16 mouse cellular contexts compared by ENCODE assay signal in the genomic region with DNA sequence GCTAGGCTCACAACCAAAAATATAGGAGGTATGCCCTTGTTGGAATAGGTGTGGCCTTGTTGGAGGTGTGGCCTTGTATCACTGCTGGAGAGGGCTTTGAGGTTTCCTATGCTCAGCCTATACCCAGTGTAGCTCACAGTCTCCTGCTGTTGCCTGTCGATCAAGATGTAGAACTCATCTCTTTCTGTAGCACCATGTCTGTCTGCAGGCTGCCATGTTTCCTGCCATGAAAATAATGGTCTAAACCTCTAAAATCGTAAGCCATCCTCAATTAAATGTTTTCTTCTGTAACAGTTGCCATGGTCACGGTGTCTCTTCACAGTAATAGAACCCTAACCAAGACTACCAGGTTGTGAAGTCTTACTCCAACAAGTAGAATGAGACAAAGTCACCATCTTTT.
"Had no signal": no experiment of that assay in that cellular context is flagged by ENCODE, and none has a peak within 500 bp of the region (broad histone marks: within the 10 kb centered on the region; RNA-seq: fewer than 3 reads in every experiment).

No protein-coding gene starts in this region.

- DNase-seq: lung, adult 18-20 months; lung, embryonic 14.5 days; lung, postnatal 10 days; lung, postnatal 4 days; midbrain, embryonic 14.5 days; right cerebral cortex, postnatal 14 days; thymus, adult 2 months; thymus, postnatal 25 days; thymus, postnatal 4 days had no signal

- H3K4me3 ChIP-seq: midbrain, embryonic 10.5 days; midbrain, embryonic 12.5 days; myocyte; neural tube, embryonic 13.5 days; stomach, embryonic 15.5 days had no signal

- ATAC-seq: midbrain, embryonic 16.5 days had no signal

- H3K27ac ChIP-seq: midbrain, embryonic 10.5 days; midbrain, embryonic 12.5 days; neural tube, embryonic 13.5 days; stomach, embryonic 15.5 days; stomach, postnatal 0 days had no signal
